Mouse (Mus musculus) olfactory bulb, adult 2 months (tissue): Measurements from ENCODE around the gene Nxpe2. TPM values are rescaled to one million over a fixed set of nuclear protein-coding genes. Genes with fewer than 3 reads are reported as not detected.
"Not testable (repeated sequence)": the region's sequence is repeated elsewhere in the genome, so short reads cannot be mapped to it uniquely, and the experiment has no call there.

Source experiments
- H3K27ac ChIP-seq: fragments of 200-500 bp; 2 replicates; pipeline ENCODE4 v1.5.1; 2012; ENCODE audit warnings: low read depth, low read length; ENCODE audit not compliant: insufficient read depth
- H3K4me1 ChIP-seq: fragments of 200-500 bp; 2 replicates; pipeline ENCODE4 v1.6.1; 2012; ENCODE audit warnings: low read length; ENCODE audit not compliant: control insufficient read depth, insufficient read depth
- H3K4me3 ChIP-seq: fragments of 200-500 bp; 2 replicates; pipeline ENCODE4 v1.5.1; 2012; ENCODE audit warnings: mild to moderate bottlenecking, low read depth, low read length, moderate library complexity; ENCODE audit not compliant: insufficient read depth
- CTCF ChIP-seq: fragments of 200-500 bp; IDR thresholded peaks from 2 replicates; pipeline ENCODE4 v1.5.1; 2012; ENCODE audit warnings: low read depth, mild to moderate bottlenecking, low read length, moderate library complexity; ENCODE audit not compliant: insufficient read depth
- POLR2A ChIP-seq: fragments of 200-500 bp; IDR thresholded peaks from 2 replicates; pipeline ENCODE4 v1.6.1; 2012; ENCODE audit warnings: mild to moderate bottlenecking, low read depth, low read length, moderate library complexity; ENCODE audit not compliant: insufficient read depth
- WGBS: fragments of 180-500 bp; shearing (Covaris S2); methylation state at CpG from one replicate; pipeline ENCODE4 v1.1.7; 2018; 5-methylcytosine and 5-hydroxymethylcytosine counted together
- polyA plus RNA-seq: library from polyadenylated mRNA; stranded (reverse); fragments of >200 nt; gene quantifications from 2 replicates; pipeline ENCODE4 v1.2.4, GENCODE M21; 2012; ENCODE audit warnings: low replicate concordance; ENCODE audit not compliant: missing spikeins, insufficient read depth, insufficient read length

Nxpe2 gene
- polyA plus RNA-seq, 1 experiment, result not detected

DNA sequence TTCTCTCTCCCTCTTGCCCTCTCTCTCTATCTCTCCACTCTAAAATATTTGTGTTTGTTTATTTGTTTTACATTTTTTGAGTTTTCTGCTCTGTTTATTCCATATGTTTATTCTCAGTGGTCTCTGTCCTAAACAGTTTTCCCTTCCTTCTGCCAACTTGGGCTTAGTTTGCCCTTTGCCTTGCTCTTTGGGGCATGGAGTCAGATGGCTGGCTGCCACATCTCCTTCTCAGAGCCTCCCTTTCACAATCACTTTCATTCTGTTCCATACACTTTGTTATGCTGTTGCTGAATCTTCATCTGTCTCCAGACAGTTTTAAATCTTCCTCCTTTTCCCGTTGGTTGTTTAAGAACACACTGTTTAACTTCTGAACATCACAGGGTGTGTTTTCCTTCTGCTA is 37.4 kb downstream of the Nxpe2 start:
- no peak for TF ChIP-seq CTCF
- TF ChIP-seq POLR2A, result no peak
- Histone ChIP-seq H3K27ac (no peak overlapping the region), H3K4me3 (no peak overlapping the region), H3K4me1 (no peaks in the 10 kb centered on the region; the same call in 1 of the 2 replicates)
- WGBS, result 84% methylated on average over 1 of the region's 1 CpGs

DNA sequence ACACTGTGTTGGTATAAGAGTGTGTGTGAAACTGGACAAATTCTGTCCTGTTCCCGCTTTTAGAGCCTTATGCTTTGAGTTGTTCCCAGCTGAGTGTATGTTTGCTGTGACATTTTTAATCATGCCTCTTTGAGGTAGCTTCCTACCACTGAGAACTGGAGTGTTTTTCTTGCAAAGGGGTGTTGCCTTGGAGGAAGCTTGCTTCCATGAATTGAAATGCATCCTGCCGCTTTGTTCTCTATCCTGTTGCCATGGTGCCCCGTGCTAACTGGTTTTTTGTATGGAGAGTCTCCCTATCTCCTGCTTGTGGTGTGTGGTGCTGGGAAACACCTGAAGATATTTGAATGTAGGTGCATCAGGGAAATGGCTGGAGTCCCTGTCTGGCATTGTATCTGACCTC is 39.1 kb downstream of the Nxpe2 start:
- 20% methylated on average over 3 of the region's 3 CpGs for WGBS
- Histone ChIP-seq H3K4me1 (no peaks in the 10 kb centered on the region; the same call in 1 of the 2 replicates), H3K4me3 (no peak overlapping the region), H3K27ac (no peak overlapping the region)
- no peak for TF ChIP-seq CTCF
- TF ChIP-seq POLR2A, result no peak

DNA sequence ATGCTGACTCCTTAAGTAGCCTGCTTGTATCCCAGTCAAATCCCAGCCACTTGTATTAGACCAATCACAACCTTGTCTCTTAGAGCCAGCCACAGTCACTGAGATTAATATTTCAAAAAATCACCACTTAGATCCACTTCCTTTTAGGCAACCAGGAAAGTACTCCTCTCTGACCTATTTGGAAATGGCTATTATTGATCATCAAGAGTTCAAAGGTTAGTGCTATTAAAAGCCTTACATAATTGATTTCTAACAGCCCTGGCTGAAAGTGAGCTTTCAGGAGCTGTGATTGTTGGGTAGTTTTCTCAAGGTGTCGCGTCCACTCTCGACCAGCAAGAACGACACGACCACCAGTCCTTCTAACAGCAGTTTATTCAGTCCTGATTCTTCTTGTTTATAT is 42.0 kb downstream of the Nxpe2 start:
- H3K27ac ChIP-seq, result no peak overlapping the region
- no peaks in the 10 kb centered on the region; the same call in 1 of the 2 replicates for H3K4me1 ChIP-seq
- TF ChIP-seq CTCF (no peak), POLR2A (no peak)
- 91% methylated on average over 5 of the region's 5 CpGs for WGBS
- no peak overlapping the region for H3K4me3 ChIP-seq

DNA sequence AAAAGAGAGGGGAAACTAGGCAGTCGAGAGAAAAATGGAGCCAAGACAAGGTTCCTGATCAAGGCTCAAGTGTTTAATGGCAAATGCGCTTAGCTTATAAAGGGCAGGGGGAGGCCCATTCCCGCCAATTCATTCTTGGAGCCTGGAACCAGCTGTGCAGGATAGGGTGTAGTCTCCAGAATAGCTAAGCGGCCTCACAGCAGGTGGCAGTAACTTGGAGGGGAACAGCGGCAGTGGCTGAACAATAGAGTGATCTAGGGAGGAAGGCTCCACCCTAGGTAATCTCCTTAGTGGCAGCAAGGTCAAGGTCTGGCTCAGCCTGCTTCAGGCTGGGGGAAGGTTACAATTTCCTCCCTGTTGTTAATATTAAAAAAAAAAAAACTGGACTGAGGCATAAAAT is 49.7 kb downstream of the Nxpe2 start:
- H3K27ac ChIP-seq, result not testable (repeated sequence)
- 62% methylated on average over 5 of the region's 5 CpGs for WGBS

DNA sequence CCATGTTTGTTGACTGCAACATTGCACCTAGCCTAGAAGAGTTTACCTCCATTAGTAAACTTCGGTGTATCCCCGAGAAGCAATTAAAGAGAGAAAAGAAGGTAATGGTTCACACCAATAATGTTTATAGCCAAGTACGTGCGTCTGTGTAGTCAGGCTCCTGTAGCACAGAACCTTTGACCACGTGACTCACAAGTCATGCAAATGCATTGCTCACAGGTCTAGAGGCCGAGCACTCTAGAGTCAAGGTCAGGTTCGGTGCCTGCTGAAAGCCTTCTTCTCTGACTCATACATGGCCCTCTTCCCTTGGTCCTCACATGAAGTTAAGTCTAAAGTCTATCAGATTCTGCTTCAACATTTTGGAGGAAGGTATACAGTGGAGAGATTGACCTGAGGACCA is 54.3 kb downstream of the Nxpe2 start:
- Histone ChIP-seq H3K4me3 (no peak overlapping the region), H3K27ac (no peak overlapping the region), H3K4me1 (no peaks in the 10 kb centered on the region)
- 92% methylated on average over 7 of the region's 7 CpGs for WGBS
- TF ChIP-seq CTCF, result no peak

More for the DNA sequence above, 49.7 kb downstream of the Nxpe2 start:
- H3K4me3 ChIP-seq, H3K4me1 ChIP-seq: not testable (repeated sequence)

DNA sequence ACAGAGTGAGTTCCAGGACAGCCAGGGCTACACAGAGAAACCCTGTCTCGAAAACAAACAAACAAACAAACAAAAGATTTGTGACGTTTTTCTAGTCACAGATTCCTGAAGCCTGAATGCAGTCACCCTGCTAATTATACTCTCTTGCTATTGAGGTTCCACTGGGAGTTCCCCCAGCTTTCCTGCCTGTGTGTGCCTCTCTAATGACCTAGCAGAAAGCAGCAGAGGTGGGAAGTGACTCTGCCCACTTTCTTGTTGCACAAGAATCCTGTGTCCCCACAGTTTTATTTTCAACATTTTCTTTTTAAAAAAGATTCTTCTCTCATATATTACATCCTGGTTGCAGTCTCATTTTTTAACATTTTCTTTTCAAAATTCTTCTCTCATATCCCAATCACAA is 58.5 kb downstream of the Nxpe2 start:
- WGBS, result 40% methylated on average over 2 of the region's 2 CpGs
- no peak for TF ChIP-seq CTCF
- no peak for TF ChIP-seq POLR2A
- H3K27ac ChIP-seq, result no peak overlapping the region
- no peak overlapping the region for H3K4me3 ChIP-seq
- no peaks in the 10 kb centered on the region for H3K4me1 ChIP-seq

DNA sequence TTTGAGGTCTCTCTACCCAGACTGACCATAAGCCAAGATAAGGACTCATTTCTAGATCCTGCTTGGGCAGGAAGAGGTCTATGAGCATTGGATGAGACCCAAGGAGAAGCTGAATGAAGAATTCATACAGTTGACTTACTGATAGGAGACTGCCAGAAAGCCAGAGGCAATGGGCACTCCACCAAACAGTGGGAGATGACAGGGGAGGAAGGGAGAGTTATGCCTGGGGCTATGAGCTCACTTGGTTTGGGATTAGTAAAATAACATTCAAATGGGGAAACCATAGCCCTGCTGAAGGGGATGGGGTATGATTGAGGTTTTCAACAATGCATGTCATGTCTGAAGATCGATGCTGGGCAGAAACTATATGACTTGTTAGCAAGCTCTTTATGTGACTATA is 63.0 kb downstream of the Nxpe2 start:
- no peak overlapping the region for H3K27ac ChIP-seq
- no peak for TF ChIP-seq CTCF
- no peak for TF ChIP-seq POLR2A
- no peak overlapping the region for H3K4me3 ChIP-seq
- H3K4me1 ChIP-seq, result no peaks in the 10 kb centered on the region
- WGBS, result 95% methylated on average over 1 of the region's 1 CpGs

DNA sequence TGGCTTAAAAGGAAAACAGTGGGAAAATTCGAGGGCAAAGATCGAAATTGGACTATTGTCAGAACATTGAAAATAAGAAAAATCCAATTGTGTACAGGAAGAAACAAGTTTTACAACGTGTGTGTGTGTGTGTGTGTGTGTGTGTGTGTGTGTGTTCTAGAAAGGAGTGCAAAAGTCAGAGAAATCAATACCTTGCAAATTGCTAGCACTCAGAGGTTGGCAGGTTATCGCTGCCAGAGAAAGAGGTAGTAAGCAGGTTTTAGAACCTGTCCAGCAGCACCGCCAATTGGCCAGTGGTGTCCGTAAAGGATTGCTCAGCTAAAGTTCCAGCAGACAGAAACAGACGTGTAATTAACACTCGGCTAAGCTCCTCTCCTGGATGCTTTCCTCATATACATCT is 69.0 kb downstream of the Nxpe2 start:
- no peak overlapping the region for H3K4me3 ChIP-seq
- TF ChIP-seq CTCF, result no peak
- no peak for TF ChIP-seq POLR2A
- H3K27ac ChIP-seq, result no peak overlapping the region
- 91% methylated on average over 8 of the region's 8 CpGs for WGBS
- no peaks in the 10 kb centered on the region for H3K4me1 ChIP-seq

DNA sequence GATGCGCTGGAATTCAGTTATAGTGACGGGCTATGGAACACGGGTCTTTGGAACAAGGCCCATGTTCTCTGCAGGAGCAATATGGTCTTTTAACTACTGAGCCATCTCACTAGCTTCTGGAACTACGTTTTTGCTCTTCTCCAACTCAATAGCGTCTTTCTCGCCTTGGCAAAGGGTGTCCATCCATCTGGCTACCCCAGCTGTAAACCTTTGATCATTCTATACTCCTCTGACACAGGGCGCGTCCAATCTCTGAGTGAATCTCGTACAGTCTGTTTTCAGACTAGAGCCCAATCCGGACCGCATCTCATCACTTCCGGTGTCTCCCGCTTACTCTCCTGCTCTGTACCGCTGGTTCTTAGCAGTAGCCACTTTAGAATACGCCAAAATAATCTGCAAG is 76.4 kb downstream of the Nxpe2 start:
- H3K4me1 ChIP-seq, result no peaks in the 10 kb centered on the region
- WGBS, result 93% methylated on average over 15 of the region's 15 CpGs
- no peak overlapping the region for H3K27ac ChIP-seq
- no peak overlapping the region for H3K4me3 ChIP-seq
- no peak for TF ChIP-seq POLR2A
- TF ChIP-seq CTCF, result no peak

Other genes with a start within 250 kb of the Nxpe2 start
- gene Nxpe4, start 191.4 kb downstream of the Nxpe2 start, polyA plus RNA-seq, result not detected in 2 replicates
- gene Rexo2, start 127.2 kb upstream of the Nxpe2 start, polyA plus RNA-seq, result not detected in 2 replicates
- gene Rbm7, start 141.8 kb upstream of the Nxpe2 start, polyA plus RNA-seq, result not detected in 2 replicates
- gene Gm5617, start 142.0 kb upstream of the Nxpe2 start, polyA plus RNA-seq, result not detected in 2 replicates